Mouse (Mus musculus) limb, embryonic 13.5 days (tissue): Measurements from ENCODE around the gene Dock10. TPM values are rescaled to one million over a fixed set of nuclear protein-coding genes. Genes with fewer than 3 reads are reported as not detected.

Experiments used
- ATAC-seq: fragments of 200-750 bp; cut with Nextera tagmentation; 2 replicates; pipeline ENCODE4 v1.8.0; 2017; ENCODE audit warnings: low read depth, moderate number of reproducible peaks, moderate TSS enrichment; ENCODE audit not compliant: low FRiP score
- H3K27ac ChIP-seq: fragments of 300-500 bp; sonication (generic); 2 replicates; pipeline ENCODE4 v1.5.1; 2015; ENCODE audit warnings: inconsistent platforms, mild to moderate bottlenecking, moderate library complexity
- H3K27me3 ChIP-seq: fragments of 300-500 bp; sonication (generic); 2 replicates; pipeline ENCODE4 v1.6.1; 2015; ENCODE audit warnings: mild to moderate bottlenecking, inconsistent platforms
- H3K36me3 ChIP-seq: fragments of 300-500 bp; sonication (generic); 2 replicates; pipeline ENCODE4 v1.6.1; 2015; ENCODE audit warnings: inconsistent platforms, mild to moderate bottlenecking, moderate library complexity
- H3K4me1 ChIP-seq: fragments of 300-500 bp; sonication (generic); 2 replicates; pipeline ENCODE4 v1.6.1; 2015; ENCODE audit warnings: inconsistent platforms
- H3K4me2 ChIP-seq: fragments of 300-500 bp; sonication (generic); replicated peaks from 2 replicates; pipeline ENCODE4 v1.6.1; 2015; ENCODE audit warnings: inconsistent platforms, mild to moderate bottlenecking, moderate library complexity
- H3K4me3 ChIP-seq: fragments of 300-500 bp; sonication (generic); 2 replicates; pipeline ENCODE4 v1.5.1; 2015; ENCODE audit warnings: moderate library complexity, mild to moderate bottlenecking, inconsistent platforms
- H3K9ac ChIP-seq: fragments of 300-500 bp; sonication (generic); 2 replicates; pipeline ENCODE4 v1.6.1; 2015; ENCODE audit warnings: mild to moderate bottlenecking, inconsistent platforms
- H3K9me3 ChIP-seq: fragments of 300-500 bp; sonication (generic); 2 replicates; pipeline ENCODE4 v1.6.1; 2016; ENCODE audit warnings: inconsistent platforms
- WGBS: fragments of 180-500 bp; shearing (Covaris S2); methylation state at CpG from one replicate; pipeline ENCODE4 v1.1.7; 2015; 5-methylcytosine and 5-hydroxymethylcytosine counted together
- polyA plus RNA-seq: library from polyadenylated mRNA; unstranded; fragments of >200 nt; fragmentation: Nextera tagmentation; extraction: Ambion mirVana; gene quantifications from 2 replicates; pipeline ENCODE4 v1.2.1, GENCODE M21; 2015

Gene Dock10
- polyA plus RNA-seq, 1 experiment from 2014 or later = 4.4 TPM

DNA sequence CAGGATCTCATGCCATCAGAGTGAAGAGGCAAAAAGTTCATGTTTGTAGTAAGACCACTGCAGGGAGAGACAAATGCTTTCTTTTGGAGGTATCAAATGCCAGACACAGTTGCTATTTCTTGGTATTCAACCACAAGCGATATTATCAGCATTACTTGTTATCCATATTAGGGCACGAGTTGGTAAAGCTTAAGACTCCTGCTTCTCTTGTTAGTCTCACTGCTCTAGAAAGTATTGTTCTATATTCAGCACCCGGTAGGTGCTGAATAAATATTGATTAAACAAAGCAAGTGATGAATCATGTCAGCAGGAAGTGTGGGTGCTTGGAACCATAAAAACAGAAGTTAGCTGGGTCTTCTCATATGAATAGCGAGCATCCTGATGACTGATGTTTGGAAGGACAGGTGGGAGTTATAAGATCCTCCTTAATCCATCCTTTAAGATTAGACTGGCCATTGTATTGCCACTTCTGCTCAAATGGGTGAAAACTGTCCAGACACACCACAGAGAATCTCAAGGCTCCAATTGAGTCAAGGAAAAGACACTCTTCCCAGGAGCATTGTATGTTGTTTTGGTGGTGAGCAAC, 114.4 kb downstream of the Dock10 start:
- Histone ChIP-seq H3K4me3 (no peak overlapping the region), H3K36me3 (no peaks in the 10 kb centered on the region), H3K4me2 (no peak overlapping the region), H3K9ac (no peak overlapping the region), H3K27ac (no peak overlapping the region), H3K9me3 (no peaks in the 10 kb centered on the region), H3K4me1 (no peaks in the 10 kb centered on the region), H3K27me3 (no peaks in the 10 kb centered on the region)
- no peak for ATAC-seq
- 87% methylated on average over 4 of the region's 4 CpGs for WGBS

DNA sequence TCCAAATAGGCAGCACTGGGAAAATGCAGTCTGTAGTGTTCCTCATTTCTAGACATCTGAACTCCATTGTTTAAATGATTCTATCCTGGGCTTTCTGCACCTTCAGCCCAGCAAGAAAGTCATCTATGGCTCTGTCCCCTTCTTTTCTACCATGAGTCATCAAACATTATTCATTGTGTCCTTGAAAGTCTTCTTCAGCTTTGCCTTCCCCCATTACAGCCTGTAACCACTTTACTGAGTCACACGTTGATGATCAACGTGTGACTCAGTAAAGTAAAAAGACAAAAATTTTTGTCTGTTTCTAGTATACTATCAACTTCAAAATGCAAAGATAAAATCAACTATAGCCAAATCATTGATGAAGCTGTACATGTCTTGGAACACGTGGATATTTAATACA, 116.5 kb downstream of the Dock10 start:
- 84% methylated on average over 3 of the region's 3 CpGs for WGBS
- Histone ChIP-seq H3K36me3 (no peaks in the 10 kb centered on the region), H3K4me2 (no peak overlapping the region), H3K27ac (no peak overlapping the region), H3K4me1 (peaks cover 12% of the 10 kb centered on the region), H3K9ac (no peak overlapping the region), H3K9me3 (no peaks in the 10 kb centered on the region), H3K27me3 (no peaks in the 10 kb centered on the region), H3K4me3 (no peak overlapping the region)
- no peak for ATAC-seq

DNA sequence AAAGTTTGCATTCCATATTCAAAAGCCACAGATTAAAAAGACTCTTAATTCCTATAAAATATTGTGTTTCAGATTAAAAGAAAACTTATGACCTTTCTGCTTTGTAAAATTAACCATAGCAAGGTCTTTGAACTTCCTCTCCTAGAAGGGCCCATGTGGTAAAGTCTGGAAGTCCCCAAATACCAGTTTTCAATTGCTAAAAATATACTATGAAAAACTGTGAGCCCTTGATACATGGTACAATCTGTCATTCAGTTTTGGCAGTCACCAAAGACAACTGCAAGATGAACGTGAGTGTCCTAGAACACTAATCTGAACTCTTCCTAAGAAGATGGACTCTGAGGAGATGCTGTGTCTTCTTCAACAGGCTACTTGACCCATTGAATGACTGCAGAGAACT, 117.0 kb downstream of the Dock10 start:
- Histone ChIP-seq H3K4me2 (no peak overlapping the region), H3K36me3 (no peaks in the 10 kb centered on the region), H3K9ac (no peak overlapping the region), H3K4me3 (no peak overlapping the region), H3K9me3 (no peaks in the 10 kb centered on the region), H3K27ac (no peak overlapping the region), H3K4me1 (peaks cover 15% of the 10 kb centered on the region), H3K27me3 (no peaks in the 10 kb centered on the region)
- WGBS = 80% methylated on average over 1 of the region's 1 CpGs
- ATAC-seq = no peak

DNA sequence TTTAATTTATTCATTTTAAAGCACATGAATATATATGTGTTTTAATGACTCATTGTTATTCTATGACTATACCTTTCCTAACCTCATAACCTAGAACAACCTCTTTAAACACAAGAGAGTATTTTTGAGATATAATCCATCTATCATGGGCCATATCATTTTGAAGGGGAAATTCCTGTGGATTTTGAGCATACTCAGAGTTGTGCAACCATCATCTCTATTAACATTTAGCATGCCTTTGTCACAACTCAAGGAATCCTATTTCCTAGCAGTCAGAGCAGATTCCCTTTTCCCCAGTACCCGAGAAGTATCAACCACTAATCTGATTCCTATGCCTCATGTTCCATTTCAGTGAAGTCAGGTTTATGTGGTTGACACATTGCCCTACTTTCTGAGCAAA, 118.8 kb downstream of the Dock10 start:
- no peaks in the 10 kb centered on the region for H3K9me3 ChIP-seq
- ATAC-seq = no peak
- H3K27me3 ChIP-seq = no peaks in the 10 kb centered on the region
- no peak overlapping the region for H3K4me2 ChIP-seq
- 84% methylated on average over 1 of the region's 1 CpGs for WGBS
- no peak overlapping the region for H3K4me3 ChIP-seq
- peaks cover 15% of the 10 kb centered on the region for H3K4me1 ChIP-seq
- no peaks in the 10 kb centered on the region for H3K36me3 ChIP-seq
- H3K9ac ChIP-seq = no peak overlapping the region
- no peak overlapping the region for H3K27ac ChIP-seq

DNA sequence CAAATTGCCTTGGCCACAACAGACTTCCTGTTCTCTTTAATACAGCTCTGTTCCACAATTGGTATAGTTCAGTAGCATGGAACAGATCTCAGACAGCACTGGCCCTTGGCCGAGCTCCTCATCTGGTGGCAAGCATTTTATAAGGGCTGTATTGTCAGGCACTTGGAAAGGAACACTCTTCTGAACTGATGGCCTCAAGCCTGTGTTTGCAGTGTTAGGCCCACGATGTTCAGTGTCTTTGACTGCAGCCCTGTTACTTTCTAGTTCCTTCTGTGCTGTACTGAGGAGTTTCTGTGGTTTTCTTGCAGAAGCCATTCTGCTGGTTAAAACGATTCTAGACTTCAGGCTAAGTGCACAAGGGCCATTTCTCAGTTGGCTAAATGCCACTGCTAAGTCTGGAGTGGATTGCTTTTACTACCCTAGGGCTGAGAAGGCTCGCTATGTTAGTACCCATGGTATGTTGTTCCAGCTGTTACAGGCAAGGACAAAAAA, 121.1 kb downstream of the Dock10 start:
- Histone ChIP-seq H3K27me3 (no peaks in the 10 kb centered on the region), H3K4me3 (no peak overlapping the region), H3K4me1 (peaks cover 22% of the 10 kb centered on the region), H3K27ac (peak overlapping the region; percentile 79), H3K9me3 (no peaks in the 10 kb centered on the region), H3K36me3 (no peaks in the 10 kb centered on the region), H3K4me2 (no peak overlapping the region), H3K9ac (no peak overlapping the region)
- ATAC-seq = peak; percentile 87
- WGBS = 21% methylated on average over 4 of the region's 4 CpGs

DNA sequence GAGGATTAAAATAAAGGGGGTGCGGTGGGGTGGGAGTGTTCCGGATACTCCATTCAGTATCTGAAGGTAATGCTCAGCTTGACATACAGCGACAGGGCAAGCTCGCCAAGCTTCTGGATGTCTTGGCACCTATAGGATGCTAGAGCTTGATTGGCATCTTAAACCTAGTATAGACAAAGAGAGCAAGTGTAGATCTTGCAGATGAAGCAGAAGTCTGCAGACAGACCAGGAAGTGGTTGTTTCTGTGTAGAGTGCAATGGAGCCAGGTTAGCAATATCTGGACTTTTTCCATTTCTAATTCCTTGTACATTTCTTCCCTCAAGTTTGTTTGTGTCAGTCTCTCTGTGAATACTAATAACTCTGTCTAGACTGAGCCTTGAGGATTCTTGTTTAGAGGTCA, 122.5 kb downstream of the Dock10 start:
- Histone ChIP-seq H3K9ac (no peak overlapping the region), H3K4me1 (peaks cover 28% of the 10 kb centered on the region), H3K27me3 (no peaks in the 10 kb centered on the region), H3K4me2 (no peak overlapping the region), H3K36me3 (no peaks in the 10 kb centered on the region), H3K4me3 (no peak overlapping the region), H3K9me3 (no peaks in the 10 kb centered on the region), H3K27ac (no peak overlapping the region)
- no peak for ATAC-seq
- WGBS = 96% methylated on average over 4 of the region's 4 CpGs

DNA sequence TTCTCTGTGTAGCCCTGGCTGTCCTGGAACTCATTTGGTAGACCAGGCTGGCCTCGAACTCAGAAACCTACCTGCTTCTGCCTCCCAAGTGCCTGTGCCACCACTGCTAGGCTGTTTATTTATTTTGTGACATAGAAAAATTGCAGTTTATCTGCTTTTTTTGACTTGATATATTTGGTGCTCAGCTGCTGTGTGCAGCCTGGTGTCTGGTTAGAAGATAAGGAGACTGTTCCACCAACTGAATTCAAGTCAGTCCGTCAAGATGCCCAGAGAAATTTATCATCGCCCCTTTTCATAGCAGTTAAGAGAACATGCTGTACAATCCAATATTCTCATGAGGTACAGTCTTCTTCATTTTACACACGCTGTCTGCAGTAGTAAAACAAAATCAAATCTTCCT, 124.8 kb downstream of the Dock10 start:
- H3K4me2 ChIP-seq = no peak overlapping the region
- no peak overlapping the region for H3K27ac ChIP-seq
- no peaks in the 10 kb centered on the region for H3K36me3 ChIP-seq
- no peaks in the 10 kb centered on the region for H3K9me3 ChIP-seq
- H3K9ac ChIP-seq = no peak overlapping the region
- ATAC-seq = no peak
- no peaks in the 10 kb centered on the region for H3K27me3 ChIP-seq
- 84% methylated on average over 4 of the region's 4 CpGs for WGBS
- peaks cover 43% of the 10 kb centered on the region for H3K4me1 ChIP-seq
- H3K4me3 ChIP-seq = no peak overlapping the region

DNA sequence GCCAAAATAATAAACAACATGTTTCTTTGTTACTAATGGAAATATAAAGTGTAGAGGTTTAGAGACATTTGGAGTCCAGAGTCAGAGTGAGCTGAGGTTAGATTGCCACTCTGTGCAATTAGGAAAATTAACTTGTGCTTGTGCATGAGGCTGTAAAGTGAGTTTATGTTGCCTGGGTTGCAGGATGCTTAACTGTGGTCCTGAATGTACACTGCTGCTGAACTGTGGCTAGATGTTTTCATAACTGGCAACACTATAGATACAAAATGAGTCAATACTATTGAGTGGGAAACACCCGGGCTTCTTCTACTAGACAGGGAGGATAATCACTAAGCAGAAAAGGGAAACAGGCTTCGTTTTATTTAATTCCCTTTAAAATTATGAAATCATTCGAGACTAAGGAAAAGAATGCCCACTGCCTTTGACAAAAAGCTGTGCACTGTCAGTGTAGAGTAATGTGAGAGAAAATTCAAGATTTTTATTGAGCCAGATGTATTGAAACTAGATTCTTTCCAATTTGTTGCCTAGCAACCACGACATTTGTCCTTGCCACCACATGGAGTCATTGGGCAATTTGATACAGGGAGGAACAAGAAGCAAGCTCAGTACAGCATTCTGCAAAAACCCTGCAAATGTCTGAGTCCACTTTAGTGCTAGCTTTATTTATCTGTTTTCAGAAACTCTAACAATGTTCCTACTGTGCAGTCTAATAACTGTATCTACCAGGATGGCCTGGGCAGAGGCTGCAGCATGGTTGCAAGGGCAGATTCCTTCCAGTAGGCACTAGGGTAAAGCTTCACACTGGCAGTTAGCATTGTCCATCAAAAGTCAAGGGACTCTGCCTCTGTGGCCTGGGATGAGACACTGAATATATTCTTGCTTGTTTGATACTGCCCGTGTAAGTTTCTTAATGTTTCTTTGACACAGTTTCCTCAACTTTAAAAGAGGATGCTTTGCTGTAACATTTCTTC, 127.9 kb downstream of the Dock10 start:
- Histone ChIP-seq H3K27ac (peak overlapping the region; percentile 53; the same call in 1 of the 2 replicates), H3K36me3 (no peaks in the 10 kb centered on the region), H3K9me3 (no peaks in the 10 kb centered on the region), H3K4me1 (peaks cover 33% of the 10 kb centered on the region), H3K27me3 (no peaks in the 10 kb centered on the region), H3K4me3 (no peak overlapping the region), H3K4me2 (no peak overlapping the region), H3K9ac (no peak overlapping the region)
- 43% methylated on average over 5 of the region's 5 CpGs for WGBS
- ATAC-seq = peak; percentile 63

DNA sequence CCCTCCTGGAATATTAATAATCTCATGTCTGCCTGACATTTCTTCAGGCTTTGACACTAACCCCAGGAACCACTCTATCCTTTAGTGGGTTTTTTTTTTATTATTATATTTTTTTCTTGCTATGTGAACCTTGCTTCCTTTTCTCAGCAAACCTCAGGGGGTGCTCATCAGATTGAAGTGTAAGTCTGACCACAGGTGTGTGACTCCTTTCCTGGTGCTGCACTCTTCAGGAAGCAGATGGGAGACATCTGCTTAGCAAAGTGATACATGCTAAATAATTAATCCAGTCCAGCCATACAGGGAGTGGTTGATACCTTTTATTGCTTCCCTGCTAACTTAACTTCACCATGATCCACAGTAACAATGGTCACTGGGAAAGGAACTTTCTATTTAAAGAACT, 130.3 kb downstream of the Dock10 start:
- H3K36me3 ChIP-seq = no peaks in the 10 kb centered on the region
- peaks cover 26% of the 10 kb centered on the region for H3K4me1 ChIP-seq
- H3K9ac ChIP-seq = no peak overlapping the region
- H3K27ac ChIP-seq = no peak overlapping the region
- H3K4me2 ChIP-seq = no peak overlapping the region
- no peak overlapping the region for H3K4me3 ChIP-seq
- H3K27me3 ChIP-seq = no peaks in the 10 kb centered on the region
- no peaks in the 10 kb centered on the region for H3K9me3 ChIP-seq
- ATAC-seq = no peak

DNA sequence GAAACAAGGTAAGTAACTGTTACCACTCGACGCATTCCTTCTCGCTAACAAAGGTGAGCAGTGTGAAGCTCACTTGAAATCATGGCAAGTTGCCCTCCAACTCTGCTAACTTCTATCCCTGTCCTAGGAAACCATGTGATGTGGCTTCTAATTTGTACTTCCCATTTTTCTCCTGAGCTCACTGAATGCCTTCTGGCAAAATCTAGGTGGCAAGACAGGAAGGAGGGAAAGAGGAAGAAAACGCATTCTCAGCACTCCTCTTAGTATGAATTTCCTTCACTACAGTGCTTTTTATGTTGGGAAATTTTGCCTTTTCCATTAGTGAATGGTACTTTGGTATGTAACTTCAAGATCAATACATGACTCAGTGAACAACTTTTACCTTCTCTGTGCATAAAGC, 131.5 kb downstream of the Dock10 start:
- no peak overlapping the region for H3K27ac ChIP-seq
- WGBS = 81% methylated on average over 4 of the region's 4 CpGs
- H3K4me1 ChIP-seq = peaks cover 26% of the 10 kb centered on the region
- H3K27me3 ChIP-seq = no peaks in the 10 kb centered on the region
- no peaks in the 10 kb centered on the region for H3K36me3 ChIP-seq
- H3K9me3 ChIP-seq = no peaks in the 10 kb centered on the region
- no peak overlapping the region for H3K4me2 ChIP-seq
- H3K4me3 ChIP-seq = no peak overlapping the region
- ATAC-seq = no peak
- no peak overlapping the region for H3K9ac ChIP-seq

DNA sequence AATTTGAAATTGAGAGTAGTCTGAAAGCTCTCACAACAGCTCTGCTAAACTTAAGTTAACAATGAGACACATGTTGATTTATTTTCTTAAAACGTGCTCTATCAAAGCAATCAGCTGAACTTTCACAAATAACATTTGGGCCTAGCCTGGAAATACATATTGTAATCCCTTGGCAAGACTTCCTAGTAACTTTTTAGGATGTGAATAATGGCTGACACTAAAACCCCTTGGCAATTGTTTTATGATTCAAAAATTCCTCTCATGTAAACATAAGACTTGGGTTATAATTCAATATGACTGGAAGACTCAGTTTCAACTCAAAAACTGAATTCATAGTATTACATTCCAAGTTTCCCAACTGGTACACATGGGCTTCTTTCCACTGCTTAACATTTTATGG, 133.0 kb downstream of the Dock10 start:
- no peaks in the 10 kb centered on the region for H3K36me3 ChIP-seq
- H3K4me3 ChIP-seq = no peak overlapping the region
- no peaks in the 10 kb centered on the region for H3K27me3 ChIP-seq
- 57% methylated on average over 1 of the region's 1 CpGs for WGBS
- no peak for ATAC-seq
- no peak overlapping the region for H3K9ac ChIP-seq
- H3K9me3 ChIP-seq = no peaks in the 10 kb centered on the region
- no peak overlapping the region for H3K4me2 ChIP-seq
- H3K27ac ChIP-seq = no peak overlapping the region
- H3K4me1 ChIP-seq = peaks cover 15% of the 10 kb centered on the region

DNA sequence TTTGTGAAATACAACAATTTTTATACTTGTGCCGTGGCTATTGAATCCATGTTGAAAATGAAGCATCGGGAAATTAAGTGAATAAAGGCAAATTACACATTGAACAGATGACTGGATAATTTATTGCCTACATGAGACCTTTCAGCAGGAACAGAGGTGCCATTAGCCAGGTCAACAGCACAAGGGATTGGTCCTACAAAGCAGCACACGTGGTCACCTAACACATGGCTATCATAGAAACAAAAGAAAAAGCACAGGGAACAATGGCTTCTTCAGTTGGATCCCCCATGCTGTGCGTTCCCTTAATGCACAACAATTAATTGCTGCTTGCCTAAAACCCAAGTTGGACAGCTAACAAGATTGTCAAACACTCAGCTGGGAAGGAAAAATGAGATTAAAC, 133.8 kb downstream of the Dock10 start:
- Histone ChIP-seq H3K9ac (no peak overlapping the region), H3K27me3 (no peaks in the 10 kb centered on the region), H3K4me2 (no peak overlapping the region), H3K4me1 (peaks cover 7% of the 10 kb centered on the region; the same call in 1 of the 2 replicates), H3K27ac (no peak overlapping the region), H3K36me3 (no peaks in the 10 kb centered on the region), H3K4me3 (no peak overlapping the region), H3K9me3 (no peaks in the 10 kb centered on the region)
- 61% methylated on average over 4 of the region's 4 CpGs for WGBS
- no peak for ATAC-seq
